Mouse (Mus musculus): ENCODE measurements around the gene Sesn1. TPM values are rescaled to one million over a fixed set of nuclear protein-coding genes. Genes with fewer than 3 reads are reported as not detected.

Sesn1 gene
- polyA plus RNA-seq, 1 experiment from 2014 or later: 32.7 TPM

GRCm38 (mm10) chr10:41952850-41953527 is 143.3 kb downstream of the Sesn1 start:
- H3K4me3 ChIP-seq (ENCODE audit: low read depth, low read length): no peak overlapping the region
- no peaks in the 10 kb centered on the region for H3K4me1 ChIP-seq (replicated peaks; ENCODE audit: control insufficient read depth, insufficient read depth, low read length)
- H3K9me3 ChIP-seq (ENCODE audit: control insufficient read depth, low read length): no peaks in the 10 kb centered on the region
- H3K4me2 ChIP-seq (ENCODE audit: low read length): no peak overlapping the region
- H3K9ac ChIP-seq (ENCODE audit: low read length): no peak overlapping the region
- no peaks in the 10 kb centered on the region for H3K27me3 ChIP-seq (replicated peaks; ENCODE audit: control insufficient read depth, insufficient read depth, low read length)
- DNase-seq (ENCODE audit: low spot score): no peak
- 86% methylated on average over 14 of the region's 14 CpGs for WGBS
- H3K36me3 ChIP-seq (ENCODE audit: control insufficient read depth, insufficient read depth, low read length): no peaks in the 10 kb centered on the region
- H3K27ac ChIP-seq (ENCODE audit: low read depth): no peak overlapping the region
- ATAC-seq (replicated peaks; ENCODE audit: low FRiP score, low TSS enrichment, low read depth): no peak

GRCm38 (mm10) chr10:41953528-41953864 is 143.8 kb downstream of the Sesn1 start:
- Histone ChIP-seq H3K9me3 (ENCODE audit: control insufficient read depth, low read length) (no peaks in the 10 kb centered on the region), H3K4me3 (ENCODE audit: low read depth, low read length) (no peak overlapping the region), H3K4me1 (replicated peaks; ENCODE audit: control insufficient read depth, insufficient read depth, low read length) (no peaks in the 10 kb centered on the region), H3K27ac (ENCODE audit: low read depth) (no peak overlapping the region), H3K4me2 (ENCODE audit: low read length) (no peak overlapping the region), H3K36me3 (ENCODE audit: control insufficient read depth, insufficient read depth, low read length) (no peaks in the 10 kb centered on the region), H3K9ac (ENCODE audit: low read length) (no peak overlapping the region), H3K27me3 (replicated peaks; ENCODE audit: control insufficient read depth, insufficient read depth, low read length) (no peaks in the 10 kb centered on the region)
- 0 out of 2 replicates have a peak, but pooled peaks have one; percentile 32 for ATAC-seq (replicated peaks; ENCODE audit: low FRiP score, low TSS enrichment, low read depth)
- no peak for DNase-seq (ENCODE audit: low spot score)
- 90% methylated on average over 5 of the region's 5 CpGs for WGBS

GRCm38 (mm10) chr10:41957421-41958225 is 147.9 kb downstream of the Sesn1 start:
- 86% methylated on average over 18 of the region's 18 CpGs for WGBS
- no peaks in the 10 kb centered on the region for H3K36me3 ChIP-seq (ENCODE audit: control insufficient read depth, insufficient read depth, low read length)
- no peaks in the 10 kb centered on the region for H3K27me3 ChIP-seq (replicated peaks; ENCODE audit: control insufficient read depth, insufficient read depth, low read length)

More at GRCm38 (mm10) chr10:41957421-41958225, 147.9 kb downstream of the Sesn1 start:
- ATAC-seq (replicated peaks; ENCODE audit: low FRiP score, low TSS enrichment, low read depth): no peak
- H3K9me3 ChIP-seq (ENCODE audit: control insufficient read depth, low read length): no peaks in the 10 kb centered on the region
- H3K4me3 ChIP-seq (ENCODE audit: low read depth, low read length): no peak overlapping the region
- H3K4me2 ChIP-seq (ENCODE audit: low read length): no peak overlapping the region
- DNase-seq (ENCODE audit: low spot score): no peak
- no peaks in the 10 kb centered on the region for H3K4me1 ChIP-seq (replicated peaks; ENCODE audit: control insufficient read depth, insufficient read depth, low read length)
- H3K27ac ChIP-seq (ENCODE audit: low read depth): no peak overlapping the region
- no peak overlapping the region for H3K9ac ChIP-seq (ENCODE audit: low read length)

Other genes starting within 250 kb of the Sesn1 start
- 0.44 and 0.47 TPM in 2 replicates for gene Ccdc162, start 93.3 kb upstream of the Sesn1 start, polyA plus RNA-seq (2014; fragmentation: Nextera tagmentation; extraction: Ambion mirVana)
- gene Cep57l1, start 64 bp upstream of the Sesn1 start, polyA plus RNA-seq (2014; fragmentation: Nextera tagmentation; extraction: Ambion mirVana): 18.4 and 20.1 TPM in 2 replicates
- 1.1 and 1.7 TPM in 2 replicates for gene Armc2, start 208.5 kb downstream of the Sesn1 start, polyA plus RNA-seq (2014; fragmentation: Nextera tagmentation; extraction: Ambion mirVana)

Measured in intestine, embryonic 14.5 days (tissue).